Mouse (Mus musculus) adrenal gland, postnatal 4 days (tissue): Measurements from ENCODE around the gene Phactr2. TPM values are rescaled to one million over a fixed set of nuclear protein-coding genes. Genes with fewer than 3 reads are reported as not detected.

Experiments used
- DNase-seq, 2 experiments: peaks; one replicate each; pipeline ENCODE4 v3.0.0; 2021 to 2022; ENCODE audit warnings: low spot score in 2 of 2, mixed read lengths in 2 of 2
- total RNA-seq, 2 experiments: library from RNA; stranded (reverse); gene quantifications; 2 replicates each; pipeline ENCODE4 v1.2.3; 2021

The Phactr2 gene
- total RNA-seq, 2 experiments from 2014 or later, result 49.5 to 53.4 TPM

GRCm38 (mm10) chr10:13333781-13334180 lies 140.4 kb downstream of the Phactr2 start:
- no peak for DNase-seq

GRCm38 (mm10) chr10:13332985-13333384 lies 141.2 kb downstream of the Phactr2 start:
- DNase-seq, result no peak

- DNase-seq, result no peak
These were observed 142.7 kb downstream of the Phactr2 start for GRCm38 (mm10) chr10:13331405-13332032.

GRCm38 (mm10) chr10:13328602-13329001 lies 145.6 kb downstream of the Phactr2 start:
- DNase-seq, result no peak

GRCm38 (mm10) chr10:13326149-13326873 lies 147.9 kb downstream of the Phactr2 start:
- no peak for DNase-seq

GRCm38 (mm10) chr10:13323806-13324411 lies 150.3 kb downstream of the Phactr2 start:
- peak; percentile 37 to 58 for DNase-seq

- DNase-seq, result no peak
These were observed 150.9 kb downstream of the Phactr2 start for GRCm38 (mm10) chr10:13323139-13323805.

- no peak for DNase-seq
These were observed 159.2 kb downstream of the Phactr2 start for GRCm38 (mm10) chr10:13314999-13315398.

GRCm38 (mm10) chr10:13312576-13312975 lies 161.6 kb downstream of the Phactr2 start:
- DNase-seq, result no peak

GRCm38 (mm10) chr10:13311612-13312011 lies 162.6 kb downstream of the Phactr2 start:
- DNase-seq, result no peak

GRCm38 (mm10) chr10:13310075-13310474 lies 164.1 kb downstream of the Phactr2 start:
- no peak for DNase-seq

- DNase-seq, result no peak
These were observed 169.5 kb downstream of the Phactr2 start for GRCm38 (mm10) chr10:13304641-13305241.

- DNase-seq, result no peak
These were observed 170.6 kb downstream of the Phactr2 start for GRCm38 (mm10) chr10:13303271-13304265.

- DNase-seq, result no peak
These were observed 173.6 kb downstream of the Phactr2 start for GRCm38 (mm10) chr10:13300601-13301000.

GRCm38 (mm10) chr10:13300196-13300595 lies 174.0 kb downstream of the Phactr2 start:
- no peak for DNase-seq

- DNase-seq, result no peak
These were observed 179.3 kb downstream of the Phactr2 start for GRCm38 (mm10) chr10:13294886-13295285.

GRCm38 (mm10) chr10:13292026-13292425 lies 182.2 kb downstream of the Phactr2 start:
- DNase-seq, result no peak

GRCm38 (mm10) chr10:13289252-13289961 lies 184.8 kb downstream of the Phactr2 start:
- no peak for DNase-seq

GRCm38 (mm10) chr10:13288296-13288695 lies 185.9 kb downstream of the Phactr2 start:
- no peak for DNase-seq
